Comparison of ENCODE assay signal across 9 mouse cellular contexts in the genomic region with DNA sequence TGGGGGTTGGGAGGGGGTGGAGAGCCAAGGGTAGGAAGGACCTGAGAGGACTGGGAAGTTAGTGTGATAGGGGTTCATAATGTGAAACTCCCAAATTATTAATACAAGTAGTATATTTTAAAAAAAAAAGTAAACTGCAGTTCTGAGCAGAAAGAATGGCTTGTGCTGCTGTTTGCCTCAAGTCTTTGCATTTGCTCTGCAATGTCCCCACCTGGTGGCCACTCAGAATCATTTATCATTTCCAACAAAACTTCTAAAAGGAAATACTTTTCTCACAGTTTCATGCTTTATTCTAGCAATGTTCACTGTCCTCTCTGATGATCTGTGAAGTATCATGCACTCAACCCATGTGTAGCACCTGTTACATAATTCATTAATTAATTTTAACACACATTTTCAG.
A peak's percentile ranks its signal among the peaks of the same experiment; 100 is the strongest.
DNase-seq lines count a peak whose midpoint lies in the region; ATAC-seq and TF ChIP-seq lines count a peak whose summit lies in the region.
"Had no signal": no experiment of that assay in that cellular context is flagged by ENCODE, and none has a peak within 500 bp of the region (broad histone marks: within the 10 kb centered on the region; RNA-seq: fewer than 3 reads in every experiment).

No protein-coding gene starts in this region.

- no peak overlapping the region for H3K27ac ChIP-seq in gastrocnemius, adult 2 months
- no peak overlapping the region for H3K27ac ChIP-seq in lung, embryonic 14.5 days (ENCODE audit: low read depth)
- H3K27ac ChIP-seq: neural tube, embryonic 13.5 days had no signal

- no peaks in the 10 kb centered on the region for H3K27me3 ChIP-seq in lung, embryonic 14.5 days (ENCODE audit: insufficient read depth, low read length)
- H3K27me3 ChIP-seq: neural tube, embryonic 13.5 days had no signal

- no peaks in the 10 kb centered on the region for H3K36me3 ChIP-seq in lung, embryonic 14.5 days (ENCODE audit: insufficient read depth)
- H3K36me3 ChIP-seq: neural tube, embryonic 13.5 days had no signal

- H3K4me2 ChIP-seq in lung, embryonic 14.5 days, result no peak overlapping the region
- H3K4me2 ChIP-seq: neural tube, embryonic 13.5 days had no signal

- H3K9me3 ChIP-seq in lung, embryonic 14.5 days (ENCODE audit: low read depth, low read length), result no peaks in the 10 kb centered on the region
- H3K9me3 ChIP-seq: neural tube, embryonic 13.5 days had no signal

- peak; percentile 42 for TF ChIP-seq CTCF in gastrocnemius, adult 2 months (IDR thresholded peaks at IDR 0.05)
- peak; percentile 47 for TF ChIP-seq CTCF in lung, embryonic 14.5 days (IDR thresholded peaks at IDR 0.05; ENCODE audit: low read depth)

- no peak overlapping the region for H3K4me3 ChIP-seq in gastrocnemius, adult 2 months
- H3K4me3 ChIP-seq in lung, embryonic 14.5 days (ENCODE audit: low read depth, low read length), result no peak overlapping the region
- H3K4me3 ChIP-seq: neural tube, embryonic 13.5 days had no signal

- H3K4me1 ChIP-seq in lung, embryonic 14.5 days (ENCODE audit: insufficient read depth), result no peaks in the 10 kb centered on the region
- H3K4me1 ChIP-seq: neural tube, embryonic 13.5 days had no signal

- no peak for ATAC-seq in lung, embryonic 14.5 days (ENCODE audit: insufficient read depth)
- no peak for ATAC-seq in erythroblast, adult 5-6 weeks (replicated peaks; ENCODE audit: low FRiP score, poor library complexity, severe bottlenecking)

- DNase-seq in gastrocnemius, adult 2 months, result no peak
- DNase-seq in gastrocnemius, adult 8-10 months (ENCODE audit: low spot score in 2 of 2), result no peak
- DNase-seq in lung, embryonic 14.5 days, result peak; percentile 43
- DNase-seq in lung, postnatal 4 days, result no peak
- DNase-seq in brain, adult 2 months (ENCODE audit: low read depth, low spot score), result peak; percentile 58
- peak; percentile 8 to 34 for DNase-seq in right cerebral cortex, adult 2 months (ENCODE audit: low spot score in 2 of 2)
- no peak for DNase-seq in thymus, postnatal 36 days

- no peak overlapping the region for H3K9ac ChIP-seq in lung, embryonic 14.5 days
- H3K9ac ChIP-seq: neural tube, embryonic 13.5 days had no signal

- intact Hi-C loops in gastrocnemius, adult 2 months (cut with DNase I), result no loop called here

Comparison
In these comparisons a context has a peak if more than half of its experiments do, and no peak if none do; other contexts are left out.
1. DNase-seq: peak in lung, embryonic 14.5 days (single experiment), brain, adult 2 months (single experiment) and right cerebral cortex, adult 2 months (2 of 2); none in gastrocnemius, adult 2 months (single experiment), gastrocnemius, adult 8-10 months (0 of 2), lung, postnatal 4 days (0 of 2) and thymus, postnatal 36 days (0 of 2).